Mouse (Mus musculus) heart, adult 8-10 months (tissue): ENCODE results near the gene Pym1. TPM values are rescaled to one million over a fixed set of nuclear protein-coding genes. Genes with fewer than 3 reads are reported as not detected.
A peak's percentile ranks its signal among the peaks of the same experiment; 100 is the strongest.

ENCODE experiments used
- DNase-seq: peaks from one replicate; pipeline ENCODE4 v3.0.0; 2022; ENCODE audit warnings: low spot score
- total RNA-seq, 4 experiments: library from RNA; stranded (reverse); gene quantifications; 2 replicates each; pipeline ENCODE4 v1.2.4; 2022

The Pym1 gene
- total RNA-seq, 4 experiments from 2014 or later: 7.9 to 11.1 (median 9.4) TPM

DNA sequence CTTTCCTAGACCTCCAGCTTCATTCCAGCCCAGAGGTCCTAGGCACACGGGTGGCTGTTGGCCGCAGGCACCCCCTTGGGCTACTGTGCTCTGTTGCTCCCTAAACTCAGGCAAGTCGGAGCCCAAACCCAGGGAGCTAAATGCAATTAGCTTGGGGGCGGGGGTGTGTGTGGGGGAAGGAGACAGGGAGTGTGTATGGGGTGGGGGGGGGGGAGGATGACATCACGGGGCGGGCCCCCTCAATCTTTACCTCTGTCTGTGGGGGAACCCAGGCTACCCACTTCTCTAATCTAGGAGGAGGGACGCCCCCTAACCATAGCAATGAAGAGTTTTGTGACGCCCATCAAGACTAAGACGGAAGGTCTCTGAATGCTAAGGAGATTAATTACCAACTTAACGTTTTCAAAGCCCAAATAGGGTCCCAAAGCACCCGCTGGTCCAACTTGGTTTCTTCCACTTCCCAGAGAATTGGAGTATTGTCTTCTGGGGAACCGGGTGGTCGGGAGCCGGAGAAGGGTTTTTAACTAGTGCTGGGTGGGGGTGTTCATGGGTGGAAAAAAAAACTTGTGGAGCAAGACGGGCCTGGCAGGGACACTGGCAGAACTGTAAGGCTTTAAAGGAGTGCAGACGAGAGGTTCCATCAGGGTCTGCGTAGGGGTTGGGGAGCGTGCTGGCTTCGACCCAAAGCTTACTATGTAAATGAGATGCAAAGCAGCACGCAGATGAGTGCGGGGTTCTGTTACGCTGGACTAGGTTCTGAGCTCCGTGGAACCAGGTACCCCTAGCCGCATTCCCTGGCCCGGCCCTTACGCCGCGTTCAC lies 56.8 kb downstream of the Pym1 start, which contains the start of gene Tmem198b:
Tmem198b (minus strand) TSS at position 100 of the 821 bp plus-strand sequence.
- DNase-seq: peak; percentile 79

DNA sequence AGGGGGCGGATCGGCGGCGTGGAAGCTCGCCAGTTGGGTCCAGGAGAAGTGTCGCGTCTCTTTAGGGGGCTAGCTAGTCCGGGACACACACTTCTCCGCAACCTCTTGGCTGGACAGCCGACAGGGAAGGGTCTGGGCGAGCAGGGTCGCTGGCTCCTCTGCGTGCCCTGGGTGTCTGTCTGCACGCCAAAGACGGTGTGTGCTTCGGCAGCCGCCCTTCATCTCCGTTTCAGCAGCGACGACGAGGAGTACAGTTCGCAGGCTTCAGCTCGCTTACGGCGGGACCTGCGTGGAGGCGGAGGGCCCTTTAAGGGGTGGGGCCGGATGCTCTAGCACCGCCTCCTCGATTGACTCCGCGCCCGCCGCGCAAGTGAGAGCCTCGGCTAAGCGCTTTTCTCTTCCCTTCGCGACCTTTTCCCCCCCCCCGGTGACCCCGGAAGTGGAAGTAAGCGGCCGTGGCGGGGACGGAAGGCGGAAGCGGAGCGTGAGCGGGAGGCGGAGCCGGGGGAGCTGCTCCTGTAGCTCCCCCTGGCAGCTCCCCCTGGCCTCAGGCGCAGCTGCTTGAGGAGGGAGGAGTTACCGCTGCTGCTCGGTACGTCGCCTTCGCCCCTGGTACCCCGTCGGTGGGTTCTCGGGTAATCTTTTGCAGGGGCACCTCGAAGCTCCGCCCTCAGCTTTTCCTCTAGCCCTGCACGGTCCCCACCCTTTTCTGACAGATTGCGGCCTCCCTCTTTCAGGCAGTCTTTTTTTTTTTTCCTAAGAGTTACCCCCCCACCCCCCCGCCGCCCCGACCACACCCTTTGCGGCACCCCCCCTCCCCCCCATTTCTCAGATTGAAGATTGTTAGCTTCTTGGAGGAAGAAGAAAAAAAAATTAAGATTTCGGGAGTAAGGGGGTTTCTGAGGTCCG lies 57.7 kb downstream of the Pym1 start:
- peak; percentile 94 for DNase-seq

DNA sequence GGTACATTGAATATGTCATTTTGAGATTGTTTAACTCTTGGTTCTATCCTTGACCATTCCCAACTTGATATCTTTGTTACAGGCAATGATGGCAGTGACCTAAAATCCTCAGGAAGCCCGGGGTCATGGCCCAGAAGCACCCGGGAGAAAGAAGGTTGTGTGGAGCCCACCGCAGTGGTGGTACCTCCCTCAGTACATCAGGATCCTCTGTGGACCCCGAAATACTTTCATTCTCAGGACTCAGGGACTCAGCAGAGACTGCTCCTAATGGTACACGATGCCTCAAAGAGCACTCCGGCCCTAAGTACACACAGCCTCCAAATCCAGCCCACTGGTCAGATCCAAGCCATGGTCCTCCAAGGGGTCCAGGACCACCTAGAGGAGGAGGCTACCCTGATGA lies 58.4 kb downstream of the Pym1 start:
- peak; percentile 24 for DNase-seq

DNA sequence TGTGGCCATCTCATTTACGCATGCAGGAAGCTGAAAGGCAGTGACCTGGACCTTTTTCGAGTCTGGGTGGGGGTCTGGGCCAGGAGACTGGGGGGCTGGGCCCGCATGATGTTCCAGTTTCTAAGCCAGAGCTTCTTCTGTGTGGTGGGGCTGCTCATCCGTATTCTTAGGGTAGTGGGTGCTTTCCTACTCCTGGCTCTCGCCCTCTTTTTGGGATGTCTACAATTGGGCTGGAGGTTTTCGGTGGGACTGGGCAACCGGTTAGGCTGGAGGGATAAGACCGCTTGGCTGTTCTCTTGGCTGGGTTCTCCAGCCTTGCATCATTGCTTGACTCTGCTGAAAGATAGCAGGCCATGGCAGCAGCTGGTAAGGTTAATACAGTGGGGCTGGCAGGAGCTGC lies 59.3 kb downstream of the Pym1 start:
- DNase-seq: no peak

Other genes with a start within 250 kb of the Pym1 start
- 1 to 10 TPM; 3.2 to 4.1 (median 3.4) TPM for gene Myl6b, start 249.2 kb upstream of the Pym1 start, total RNA-seq
- gene Esyt1, start 222.0 kb upstream of the Pym1 start, total RNA-seq: 10 to 100 TPM; 16.5 to 17.5 (median 17.1) TPM
- gene Zc3h10, start 200.1 kb upstream of the Pym1 start, total RNA-seq: 1 to 10 TPM; 5.7 to 9.9 (median 6.8) TPM
- gene Rpl41, start 198.6 kb upstream of the Pym1 start, total RNA-seq: 1,000 to 10,000 TPM; 1,313 to 1,574 (median 1,476) TPM
- 10 to 100 TPM; 35.0 to 47.9 (median 39.4) TPM for gene Pa2g4, start 181.9 kb upstream of the Pym1 start, total RNA-seq
- gene Erbb3, start 158.2 kb upstream of the Pym1 start, total RNA-seq: 1 to 10 TPM; 6.9 to 8.5 (median 7.9) TPM
- gene Rps26, start 121.1 kb upstream of the Pym1 start, total RNA-seq: 100 to 1,000 TPM; 142 to 284 (median 234) TPM
- 1 to 10 TPM in 1 of 4 experiments, under 1 TPM in 3; 0.49 to 2.3 (median 0.55) TPM for gene Ikzf4, start 101.9 kb upstream of the Pym1 start, total RNA-seq
- 10 to 100 TPM; 23.1 to 28.7 (median 25.9) TPM for gene Suox, start 73.8 kb upstream of the Pym1 start, total RNA-seq
- 10 to 100 TPM; 84.0 to 87.9 (median 85.0) TPM for gene Rab5b, start 51.6 kb upstream of the Pym1 start, total RNA-seq
- under 1 TPM; 0.29 to 0.79 (median 0.44) TPM for gene Pmel, start 43.7 kb upstream of the Pym1 start, total RNA-seq
- 1 to 10 TPM; 8.0 to 8.8 (median 8.5) TPM for gene Cdk2, start 42.9 kb upstream of the Pym1 start, total RNA-seq
- gene Dgka, start 3.0 kb upstream of the Pym1 start, total RNA-seq: 10 to 100 TPM; 11.3 to 12.9 (median 12.6) TPM
- gene Mmp19, start 43.0 kb downstream of the Pym1 start, total RNA-seq: 1 to 10 TPM; 2.2 to 2.8 (median 2.5) TPM
- 10 to 100 TPM; 34.7 to 38.9 (median 35.9) TPM for gene Dnajc14, start 56.2 kb downstream of the Pym1 start, total RNA-seq
- gene Tmem198b, start 56.5 kb downstream of the Pym1 start, total RNA-seq: 1 to 10 TPM; 4.4 to 5.6 (median 4.8) TPM
- gene Sarnp, start 69.4 kb downstream of the Pym1 start, total RNA-seq: 10 to 100 TPM; 31.5 to 40.7 (median 36.8) TPM
- 10 to 100 TPM in 1 of 4 experiments, 1 to 10 TPM in 3; 5.8 to 10.5 (median 7.0) TPM for gene Ormdl2, start 73.8 kb downstream of the Pym1 start, total RNA-seq
- 1 to 10 TPM; 1.3 to 3.0 (median 1.9) TPM for gene Gdf11, start 143.8 kb downstream of the Pym1 start, total RNA-seq
- gene Cd63, start 153.1 kb downstream of the Pym1 start, total RNA-seq: 100 to 1,000 TPM; 121 to 171 (median 135) TPM
- 1 to 10 TPM; 3.8 to 6.2 (median 5.2) TPM for gene Rdh5, start 175.0 kb downstream of the Pym1 start, total RNA-seq
- gene Bloc1s1, start 176.1 kb downstream of the Pym1 start, total RNA-seq: 100 to 1,000 TPM; 150 to 260 (median 205) TPM
- 100 to 1,000 TPM; 161 to 179 (median 167) TPM for gene Itga7, start 185.9 kb downstream of the Pym1 start, total RNA-seq
- not detected for gene Mettl7b, start 213.1 kb downstream of the Pym1 start, total RNA-seq
- not detected for gene Olfr9, start 241.5 kb downstream of the Pym1 start, total RNA-seq